Mouse (Mus musculus) retina, postnatal 7 days (tissue): Measurements from ENCODE around the gene Coq8b.
A peak's percentile ranks its signal among the peaks of the same experiment; 100 is the strongest.

ENCODE experiments used
- DNase-seq: peaks from one replicate; pipeline ENCODE4 v3.0.0-alpha.2; 2012; ENCODE audit warnings: low read depth, low spot score

Coq8b gene

DNA sequence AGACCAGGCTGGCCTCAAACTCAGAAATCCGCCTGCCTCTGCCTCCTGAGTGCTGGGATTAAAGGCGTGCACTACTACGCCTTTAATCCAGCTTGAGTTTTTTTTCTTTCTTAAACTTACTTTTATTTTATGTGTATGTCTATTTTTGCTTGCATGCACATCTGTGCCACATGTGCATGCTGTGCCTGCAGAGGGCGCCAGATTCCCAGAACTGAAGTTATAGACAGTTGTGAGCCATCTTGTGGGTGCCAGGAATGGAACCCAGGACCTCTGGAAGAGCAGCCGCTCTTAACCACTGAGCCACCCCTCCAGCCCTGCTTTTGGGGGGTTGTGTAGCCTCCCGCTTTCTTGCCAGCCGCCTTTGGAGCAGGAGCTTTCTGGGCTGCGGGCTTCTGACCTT lies 38.6 kb downstream of the Coq8b start:
- no peak for DNase-seq

DNA sequence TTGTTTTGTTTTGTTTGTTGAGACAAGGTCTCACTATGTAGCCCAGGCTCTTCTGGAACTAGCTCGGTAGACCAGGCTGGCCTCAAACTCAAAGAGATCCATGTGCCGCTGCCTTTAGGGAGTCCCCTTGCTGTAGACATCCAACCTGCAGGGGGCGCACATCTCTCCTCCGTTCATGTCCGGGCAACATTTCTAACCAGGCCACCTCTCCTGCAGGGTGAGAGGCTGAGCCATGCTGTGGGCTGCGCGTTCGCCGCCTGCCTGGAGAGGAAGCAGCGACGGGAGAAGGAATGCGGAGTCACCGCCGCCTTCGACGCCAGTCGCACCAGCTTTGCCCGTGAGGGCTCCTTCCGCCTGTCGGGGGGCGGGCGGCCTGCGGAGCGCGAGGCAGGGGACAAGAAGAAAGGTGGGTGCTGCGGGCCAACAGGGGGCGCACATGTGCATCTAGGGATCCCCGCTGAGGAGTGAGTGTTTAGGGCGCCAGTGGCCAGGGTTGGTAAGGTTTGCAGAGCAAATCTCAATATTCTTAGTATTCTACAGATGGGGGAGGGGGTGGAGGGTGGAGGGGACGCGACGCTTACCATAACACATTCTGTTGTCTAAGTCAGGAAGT lies 41.0 kb downstream of the Coq8b start:
- no peak for DNase-seq

DNA sequence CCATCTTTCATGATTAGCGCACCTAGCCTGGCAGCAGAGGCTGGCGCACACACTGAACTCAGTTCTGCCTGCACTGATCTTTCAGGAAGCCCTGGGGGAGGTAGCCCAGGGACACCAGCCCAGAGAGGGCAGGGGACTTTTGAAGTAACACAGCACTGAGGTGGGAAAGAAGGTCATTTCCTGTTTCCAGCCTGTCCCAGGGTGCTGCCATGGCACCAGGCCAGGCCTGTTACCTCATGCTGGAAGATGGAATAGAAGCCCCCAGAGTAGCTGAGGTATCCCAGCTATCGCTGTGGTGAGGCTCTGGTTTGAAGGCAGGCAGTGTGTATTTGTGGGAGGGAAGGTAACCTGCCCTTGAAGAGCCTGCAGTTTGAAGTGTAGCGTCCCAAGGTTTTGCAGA lies 42.1 kb downstream of the Coq8b start:
- DNase-seq = no peak

DNA sequence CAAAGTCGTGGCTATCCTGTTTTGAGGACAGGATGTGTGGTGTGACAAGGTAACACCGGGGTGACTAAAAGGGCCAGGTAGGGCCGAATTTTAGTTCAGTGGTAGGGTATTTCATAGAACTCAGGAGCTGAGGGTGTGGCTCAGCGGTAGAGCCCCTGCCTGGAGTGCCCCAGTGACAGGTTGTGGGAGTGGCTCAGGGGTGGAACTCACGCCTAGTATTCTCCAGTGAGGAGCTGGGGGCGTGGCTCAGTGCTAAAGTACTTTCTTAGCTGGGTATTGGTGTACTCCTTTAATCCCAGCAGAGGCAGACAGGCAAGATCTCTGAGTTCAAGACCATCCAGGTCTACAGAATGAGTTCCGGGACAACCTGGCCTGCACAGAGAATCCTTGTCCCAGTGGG lies 43.2 kb downstream of the Coq8b start:
- DNase-seq = no peak

DNA sequence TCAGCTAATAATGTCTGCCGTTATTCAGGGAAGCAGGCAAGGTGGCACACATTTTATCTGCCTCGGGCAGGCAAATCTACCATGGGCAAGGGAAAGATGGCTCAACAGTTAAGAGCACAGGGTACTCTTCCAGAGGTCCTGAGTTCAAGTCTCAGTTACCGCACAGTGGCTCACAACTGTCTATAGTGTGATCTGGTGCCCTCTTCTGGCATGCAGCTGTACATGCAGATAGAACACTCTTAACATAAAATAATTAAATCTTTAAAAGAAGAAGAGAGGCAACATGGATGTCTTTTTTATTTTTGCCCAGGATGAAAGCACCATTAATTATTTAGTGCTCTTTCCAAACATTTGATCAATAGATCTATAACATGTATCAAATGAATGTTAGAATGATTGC lies 44.4 kb downstream of the Coq8b start:
- no peak for DNase-seq

DNA sequence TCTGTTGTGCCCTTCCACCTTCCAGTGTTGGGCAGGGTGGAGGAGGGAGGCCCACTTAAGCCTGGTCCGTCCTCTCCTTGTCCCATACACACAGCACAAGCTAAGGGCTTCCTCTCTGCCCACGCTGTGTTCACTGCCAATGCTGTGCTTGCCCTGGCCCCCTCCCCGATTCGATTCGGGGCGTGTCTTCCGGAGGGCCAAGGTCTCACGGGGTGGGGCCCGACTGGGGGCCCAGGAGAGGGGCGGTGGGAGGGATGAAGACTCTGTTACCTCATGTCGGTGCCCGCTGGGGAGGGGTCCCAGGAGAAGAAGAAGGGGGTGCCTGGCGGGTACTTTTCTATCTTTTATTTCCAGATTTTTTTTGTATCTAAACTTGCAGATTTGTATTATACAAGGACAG lies 48.9 kb downstream of the Coq8b start:
- DNase-seq = no peak

DNA sequence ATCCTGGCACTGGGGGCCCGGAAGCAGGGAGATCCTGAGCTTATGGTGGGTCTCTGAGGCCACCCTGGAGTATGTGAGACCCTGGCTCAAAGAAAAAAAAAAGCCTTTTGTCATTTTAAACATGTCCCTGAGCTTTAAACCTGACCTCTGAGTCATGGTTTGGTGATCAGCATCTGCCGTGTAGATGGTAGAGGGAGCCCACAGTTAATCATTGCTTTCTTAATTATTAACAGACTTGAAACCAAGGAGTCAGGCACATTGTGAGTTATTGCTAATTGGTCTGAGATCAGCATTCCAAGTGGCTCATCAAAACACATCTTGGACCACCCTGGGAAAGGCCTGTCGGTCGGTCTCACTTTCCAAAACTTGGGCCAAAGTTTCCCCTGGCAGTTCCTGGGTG lies 49.4 kb downstream of the Coq8b start:
- DNase-seq = no peak

DNA sequence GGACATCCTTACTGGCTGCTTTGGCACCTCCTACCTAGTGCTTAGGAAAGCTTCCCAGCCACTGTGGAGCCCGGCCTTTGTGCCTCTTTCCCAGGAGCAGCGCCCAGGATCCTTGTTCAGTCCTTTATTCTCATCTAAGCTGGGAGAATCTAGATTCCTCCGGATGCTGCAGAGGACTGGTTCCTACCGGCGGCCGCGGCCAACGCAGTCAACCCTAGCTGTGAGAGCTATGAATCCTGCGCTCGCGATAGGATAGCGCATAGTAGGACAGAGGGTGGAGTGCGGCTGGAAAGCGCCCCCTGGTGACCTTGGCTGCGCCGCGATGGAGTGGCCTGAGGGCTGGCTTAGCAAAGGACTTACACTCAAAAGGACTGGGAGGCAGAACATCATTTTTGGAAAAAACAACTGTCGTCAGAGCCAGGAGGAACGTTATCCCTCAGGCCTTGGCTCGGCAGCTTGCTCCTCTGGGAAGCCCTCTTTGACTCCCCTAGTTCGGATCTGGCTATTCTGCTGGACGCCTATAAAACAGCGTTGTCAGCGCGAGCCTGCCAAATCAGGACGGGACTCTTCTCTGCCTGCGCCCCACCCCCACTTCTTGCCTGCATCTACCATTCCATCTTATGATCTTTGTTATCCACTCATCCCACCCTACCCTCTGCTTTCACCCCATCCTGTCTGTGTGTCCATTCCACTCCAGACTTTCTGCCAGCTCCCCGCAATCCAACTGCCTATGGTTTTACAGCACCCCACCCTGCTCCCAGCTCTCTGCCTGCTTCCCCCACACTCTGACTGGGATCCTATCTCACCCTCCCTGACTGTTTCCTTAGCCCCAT lies 52.3 kb downstream of the Coq8b start:
- no peak for DNase-seq

DNA sequence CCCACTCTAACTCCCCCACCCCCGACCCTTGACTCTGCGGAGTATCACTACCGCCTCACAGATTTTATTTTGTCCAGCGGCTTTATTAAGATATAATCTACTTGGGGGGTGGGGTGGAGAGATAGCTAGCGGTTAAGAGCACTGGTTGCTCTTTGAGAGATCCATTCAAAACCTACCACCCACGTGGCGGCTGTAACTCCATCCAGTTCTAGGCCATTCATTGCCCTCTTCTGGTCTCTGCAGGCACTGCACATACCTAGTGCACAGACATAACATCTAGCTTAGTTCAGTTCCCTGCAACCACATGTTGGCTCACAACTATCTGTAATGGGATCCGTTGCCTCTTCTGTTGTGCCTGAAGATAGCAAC lies 52.9 kb downstream of the Coq8b start:
- DNase-seq = peak; percentile 57

DNA sequence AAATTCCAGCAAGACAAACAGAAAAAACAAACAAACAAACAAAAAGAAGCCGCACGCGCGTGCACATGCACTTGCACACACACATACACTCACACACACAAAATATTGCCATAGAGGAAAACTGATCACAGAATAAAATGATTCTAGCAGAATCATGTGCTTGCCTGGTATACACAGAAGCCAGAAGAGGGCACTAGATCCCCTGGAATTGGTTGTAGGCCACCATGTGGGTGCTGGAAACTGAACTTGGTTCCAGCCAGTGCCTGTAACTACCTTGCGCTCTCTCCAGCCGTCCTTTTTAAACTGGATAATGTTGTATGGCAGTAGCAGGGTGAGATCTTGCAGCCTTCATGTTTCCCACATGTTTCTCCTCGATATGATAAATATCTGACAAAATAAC lies 55.9 kb downstream of the Coq8b start:
- no peak for DNase-seq

DNA sequence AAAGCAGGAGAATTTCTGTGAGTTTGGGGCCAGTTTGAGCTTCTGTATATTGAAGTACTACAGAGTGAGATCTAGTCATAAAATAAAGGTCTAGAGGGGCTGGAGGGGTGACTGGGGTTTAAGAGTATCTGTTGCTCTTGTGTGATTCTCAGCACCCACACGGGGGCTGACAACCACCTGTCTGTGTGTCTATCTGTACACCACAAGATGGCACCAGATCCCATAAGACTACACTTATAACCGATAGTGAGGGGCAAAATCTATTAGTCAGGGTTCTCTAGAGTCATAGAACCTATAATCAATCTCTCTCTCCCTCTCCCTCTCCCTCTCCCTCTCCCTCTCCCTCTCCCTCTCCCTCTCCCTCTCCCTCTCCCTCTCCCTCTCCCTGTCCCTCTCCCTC lies 57.7 kb downstream of the Coq8b start:
- DNase-seq = no peak

DNA sequence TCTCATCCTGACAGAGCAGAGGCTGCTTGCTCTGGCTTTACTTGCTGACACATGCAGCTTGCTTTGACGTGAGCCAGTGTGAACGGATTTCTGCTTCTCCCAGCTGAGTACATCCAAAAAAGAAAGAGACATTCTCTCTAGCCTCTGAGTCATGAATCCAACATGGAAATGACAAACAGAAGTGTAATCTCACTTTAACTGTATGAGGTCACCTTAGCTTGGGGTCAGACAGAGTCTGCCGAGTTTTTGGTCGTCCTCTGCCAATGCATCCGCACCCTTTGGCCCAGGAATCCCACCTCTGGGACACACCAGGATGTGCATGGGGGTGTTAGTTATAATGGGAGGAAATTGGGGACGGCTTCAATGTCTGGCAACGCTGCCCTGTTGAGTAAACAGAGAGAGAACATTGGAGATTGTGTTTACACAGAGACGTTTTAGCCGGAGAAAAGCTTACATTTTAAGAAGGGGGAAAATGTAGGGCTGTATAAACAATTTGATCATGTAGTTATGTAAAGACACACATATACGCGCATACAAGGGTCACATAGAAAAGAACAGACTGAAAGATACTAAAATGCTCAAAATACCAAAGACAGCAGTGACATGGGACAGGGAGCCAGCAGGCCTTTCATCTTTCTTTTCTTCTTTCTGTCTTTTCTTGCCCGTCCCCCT lies 59.1 kb downstream of the Coq8b start:
- no peak for DNase-seq

DNA sequence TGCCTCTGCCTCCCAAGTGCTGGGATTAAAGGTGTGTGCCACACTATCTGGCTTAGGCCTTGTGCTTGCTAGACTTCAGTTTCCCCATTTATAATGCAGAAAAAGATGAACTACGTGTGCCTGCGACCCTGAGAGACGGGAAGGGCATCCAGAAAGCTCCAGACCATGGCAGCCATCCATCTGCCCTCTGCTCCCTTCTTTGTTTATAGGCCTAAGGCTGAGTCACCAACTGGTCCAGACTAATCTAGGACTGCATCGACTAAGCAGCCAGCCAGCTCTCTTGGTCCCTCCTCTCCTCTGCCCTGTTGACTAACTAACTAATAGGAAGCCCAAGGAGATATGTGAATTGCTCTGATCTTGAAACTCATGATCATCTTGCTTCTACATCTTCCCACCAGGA lies 63.1 kb downstream of the Coq8b start:
- no peak for DNase-seq

DNA sequence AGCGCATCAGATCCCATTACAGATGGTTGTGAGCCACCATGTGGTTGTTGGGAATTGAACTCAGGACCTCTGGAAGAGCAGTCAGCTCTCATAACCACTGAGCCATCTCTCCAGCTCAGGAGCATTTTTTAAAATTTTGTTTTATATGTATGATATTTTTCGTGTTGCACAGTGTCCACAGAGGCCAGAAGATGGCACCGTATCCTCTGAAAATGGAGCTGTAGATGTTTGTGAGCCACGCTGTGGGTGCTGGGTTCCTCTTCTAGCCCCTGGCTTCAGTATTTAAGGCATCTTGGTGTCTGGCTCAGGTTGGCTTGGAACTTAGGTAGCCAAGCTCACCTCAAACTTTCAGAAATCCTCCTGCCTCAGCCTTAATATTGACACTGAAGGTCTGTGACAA lies 63.7 kb downstream of the Coq8b start:
- DNase-seq = no peak

DNA sequence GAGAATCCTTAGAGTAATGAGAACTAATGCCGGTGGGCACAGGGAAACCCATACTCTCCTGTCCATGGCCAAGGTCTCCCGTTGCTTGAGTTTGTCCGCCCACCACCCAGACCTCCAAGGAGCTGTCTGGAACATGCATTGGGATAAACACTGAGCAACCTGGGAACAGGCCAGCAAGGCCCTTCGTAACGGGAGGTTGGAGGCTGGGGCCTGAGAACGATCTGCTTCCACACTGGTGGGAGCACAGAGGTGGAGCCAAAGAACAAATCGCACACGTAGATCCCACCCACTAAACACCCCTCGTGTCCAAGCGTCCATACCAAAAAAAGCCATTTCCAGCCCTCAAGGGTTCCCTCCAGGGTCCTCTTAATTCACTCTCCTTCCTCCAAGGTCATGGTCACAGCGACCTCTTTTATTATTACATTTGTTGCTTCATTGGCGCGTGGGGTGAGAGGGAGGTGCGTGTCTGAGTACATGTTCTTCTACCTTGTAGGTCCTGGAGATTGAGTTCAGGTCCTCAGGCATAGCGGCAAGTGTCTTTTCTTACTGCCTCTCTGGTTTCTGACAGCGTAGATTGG lies 65.3 kb downstream of the Coq8b start:
- DNase-seq = no peak

DNA sequence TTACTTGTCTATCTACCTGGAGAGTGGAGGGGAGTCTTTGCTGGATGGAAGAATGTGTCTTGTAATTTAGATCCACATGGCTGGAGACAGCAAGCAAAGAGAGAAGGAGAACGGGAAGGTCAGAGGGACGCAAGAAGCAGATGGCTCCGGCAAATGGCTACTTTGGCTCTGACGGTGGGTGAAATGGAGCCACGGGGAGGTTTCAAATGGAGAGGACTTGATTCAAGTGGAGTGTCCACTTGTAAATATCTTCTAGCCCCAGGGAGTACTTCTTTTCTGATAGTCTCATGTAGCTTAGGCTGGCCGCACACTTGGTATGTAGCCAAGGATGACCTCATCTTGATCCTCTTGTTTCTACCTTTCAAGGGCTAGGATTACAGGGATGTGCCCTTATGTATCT lies 66.0 kb downstream of the Coq8b start:
- no peak for DNase-seq

DNA sequence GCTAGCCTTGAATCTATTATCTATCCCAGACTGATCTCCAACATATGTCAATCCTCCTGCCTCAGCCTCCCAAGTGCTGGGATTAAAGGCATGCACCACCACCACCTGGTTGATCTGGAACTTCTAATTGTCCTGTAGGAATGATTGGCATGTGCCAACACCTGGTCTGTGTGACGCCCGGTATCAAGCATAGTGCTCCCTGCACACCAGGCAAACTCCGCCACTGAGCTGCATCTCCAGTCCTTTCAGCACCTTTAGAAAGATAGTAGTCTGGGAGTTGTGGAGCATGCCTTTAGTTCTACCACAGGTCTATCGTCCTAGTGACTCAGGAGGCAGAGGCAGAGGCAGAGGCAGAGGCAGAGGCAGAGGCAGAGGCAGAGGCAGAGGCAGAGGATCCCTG lies 67.5 kb downstream of the Coq8b start:
- no peak for DNase-seq

DNA sequence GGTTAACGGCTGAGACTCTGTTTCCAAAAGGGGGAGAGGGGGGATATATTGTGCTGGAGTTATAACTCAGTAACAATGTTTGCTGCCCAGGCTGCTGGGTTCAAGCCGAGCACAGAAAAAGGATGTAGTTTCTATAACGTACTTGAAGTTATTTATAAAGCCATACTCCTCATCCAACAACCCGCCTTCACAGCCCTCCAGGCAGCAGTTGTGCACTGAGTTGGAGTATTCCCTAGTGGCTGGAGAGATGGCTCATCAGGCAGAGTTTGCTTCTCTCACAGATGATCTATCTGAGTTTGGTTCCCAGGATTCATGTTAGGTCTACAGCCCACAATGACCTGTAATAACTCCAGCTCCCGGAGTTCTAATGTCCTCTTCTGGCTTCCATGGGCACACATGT lies 68.0 kb downstream of the Coq8b start:
- no peak for DNase-seq

DNA sequence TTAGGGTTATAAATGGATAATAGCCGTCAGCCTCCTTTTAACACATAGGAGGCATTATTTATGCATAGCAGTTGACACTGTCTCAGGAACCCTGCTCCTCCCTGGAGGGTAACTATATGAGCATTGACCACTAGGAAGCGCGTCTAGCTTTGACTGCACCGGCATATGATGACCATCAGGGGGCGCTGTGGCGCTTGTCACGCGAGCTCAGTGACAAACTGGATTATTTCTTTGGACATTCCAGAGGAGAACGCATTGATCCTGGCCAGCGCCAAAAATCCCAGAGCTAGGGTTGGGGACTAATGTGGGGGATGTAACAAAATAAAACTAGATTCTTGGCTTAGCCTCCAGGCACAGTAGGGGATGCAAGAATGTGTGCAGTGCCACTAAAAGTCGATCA lies 69.3 kb downstream of the Coq8b start:
- DNase-seq = peak; percentile 78

DNA sequence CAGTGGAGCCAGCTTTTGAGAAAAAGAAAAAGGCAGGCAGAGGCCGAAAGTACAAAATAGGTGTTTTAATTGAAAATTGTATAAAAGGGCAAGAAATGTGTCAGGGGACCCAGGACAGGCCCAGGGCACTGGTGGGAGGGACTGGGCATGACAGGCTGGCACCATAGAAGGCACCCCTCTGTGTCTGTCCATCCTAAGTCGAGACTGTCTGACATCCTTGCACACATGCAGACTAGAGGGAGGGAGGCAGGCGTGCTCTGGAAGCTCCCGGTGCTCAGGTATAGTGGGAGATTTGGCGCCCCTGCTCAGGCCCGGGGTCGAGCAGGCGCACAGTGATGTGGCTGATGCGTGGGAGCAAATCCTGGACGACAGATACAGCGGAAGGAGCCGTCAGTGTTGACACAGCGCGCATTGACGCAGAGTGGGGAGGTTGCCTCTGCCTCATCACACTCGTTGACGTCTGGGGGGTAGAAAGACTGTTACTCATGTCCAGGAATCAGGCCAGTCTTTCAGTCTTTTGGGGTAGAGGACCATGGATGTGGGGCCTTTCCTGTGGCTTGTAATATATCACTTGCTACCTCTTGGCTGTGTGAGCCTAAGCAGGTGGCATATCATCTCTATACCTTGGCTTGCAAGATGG lies 72.4 kb downstream of the Coq8b start:
- no peak for DNase-seq

DNA sequence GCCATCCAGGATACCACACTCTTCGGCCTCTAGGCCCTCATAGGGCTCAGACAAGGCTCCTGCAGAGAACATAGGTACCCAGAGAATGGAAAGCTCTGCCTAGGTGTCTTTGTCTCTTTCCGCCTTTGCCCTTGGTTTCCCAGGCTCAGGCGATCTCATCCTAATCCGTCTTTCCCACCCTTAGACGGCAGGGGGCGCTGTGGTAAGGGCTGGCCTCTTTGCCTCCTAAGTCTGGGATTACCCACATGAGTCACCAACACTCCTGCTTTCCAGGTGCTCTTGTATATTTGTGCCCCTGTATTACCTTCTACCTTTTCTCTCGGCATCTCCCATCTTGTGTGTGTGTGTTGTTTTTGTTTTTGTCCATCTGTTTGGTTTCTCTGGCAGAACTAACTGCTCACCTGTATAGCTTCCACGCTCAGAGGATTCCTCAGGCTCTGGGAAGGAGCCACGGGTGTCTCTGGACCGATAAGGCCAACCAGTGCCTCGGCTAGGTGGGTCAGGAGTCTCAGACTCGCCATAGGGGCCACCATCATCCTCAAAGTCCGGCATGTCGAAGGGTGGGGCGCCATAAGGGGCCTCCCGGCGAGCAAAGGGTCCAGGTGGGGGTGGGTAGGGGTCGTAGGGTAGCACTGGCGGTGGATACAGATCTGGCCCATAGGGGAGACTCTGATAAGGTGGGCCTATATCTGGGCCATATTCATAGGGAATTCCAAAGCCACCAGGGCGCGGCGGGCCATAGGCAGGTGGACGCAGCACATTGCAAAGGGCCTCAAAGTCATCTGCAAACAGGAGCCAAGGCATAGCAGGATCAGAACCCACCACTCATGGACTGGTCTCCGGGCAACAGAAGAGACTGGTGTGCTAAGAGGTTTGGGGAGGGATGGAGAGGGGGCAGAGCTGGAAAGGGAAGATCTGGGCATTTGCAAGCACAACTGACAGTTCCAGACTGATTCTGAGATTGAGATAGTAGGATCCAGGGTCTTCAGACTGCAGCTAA lies 73.6 kb downstream of the Coq8b start:
- DNase-seq = no peak
